Mouse (Mus musculus) right cerebral cortex, postnatal 10 days (tissue): ENCODE results near the gene Sfrp5.

Experiments used
- DNase-seq, 2 experiments: peaks; one replicate each; pipeline ENCODE4 v3.0.0; 2021; ENCODE audit warnings: low spot score in 2 of 2

Sfrp5 gene

GRCm38 (mm10) chr19:42198026-42198425 lies 4.0 kb downstream of the Sfrp5 start:
- DNase-seq = peak in 1 of 2 experiments; percentile 35

- peak in 1 of 2 experiments; percentile 42 for DNase-seq
These were observed 5.0 kb downstream of the Sfrp5 start for GRCm38 (mm10) chr19:42197066-42197465.

DNA sequence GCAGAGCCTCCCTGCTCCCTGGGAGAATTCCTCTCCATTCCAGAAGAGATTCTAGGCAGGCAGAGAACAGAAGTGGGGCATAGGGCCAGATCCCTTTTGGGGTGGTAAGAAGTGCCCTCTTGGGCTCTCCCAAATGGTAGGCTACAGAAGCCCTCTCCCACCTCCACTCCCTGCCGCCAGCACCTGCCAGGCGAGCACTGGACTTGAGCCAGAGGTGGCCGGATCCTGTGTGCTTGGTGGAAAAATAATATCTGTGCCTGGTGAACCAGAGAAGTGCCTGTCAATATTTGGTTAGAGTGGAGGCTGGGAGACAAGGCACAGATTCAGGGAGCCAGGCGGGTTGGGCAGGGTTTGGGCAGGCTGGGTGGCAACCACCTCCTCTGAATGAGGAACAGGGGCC lies 5.7 kb downstream of the Sfrp5 start:
- no peak for DNase-seq

- DNase-seq = peak; percentile 64 to 71
These were observed 8.7 kb downstream of the Sfrp5 start for GRCm38 (mm10) chr19:42193311-42193710.

DNA sequence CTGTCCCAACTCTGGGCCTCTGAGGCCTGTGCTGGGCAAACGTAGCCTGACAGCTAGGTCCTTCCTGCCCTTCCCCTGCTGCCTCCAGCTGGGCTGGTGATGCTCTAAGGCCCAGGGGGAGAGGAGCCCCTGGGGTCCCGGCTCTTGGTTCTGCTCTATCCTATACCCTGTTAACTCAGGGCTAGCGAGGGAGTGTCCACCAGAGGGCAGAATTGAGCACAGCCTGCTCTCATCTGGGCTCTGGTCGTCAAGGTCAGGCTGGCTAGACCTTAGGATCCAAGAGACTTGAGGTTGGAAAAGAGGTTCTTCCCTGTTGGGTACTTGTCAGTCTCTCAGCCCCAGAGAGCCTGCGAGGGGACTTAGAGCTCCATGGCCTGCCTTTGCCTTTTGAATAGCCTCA lies 11.6 kb downstream of the Sfrp5 start:
- no peak for DNase-seq

DNA sequence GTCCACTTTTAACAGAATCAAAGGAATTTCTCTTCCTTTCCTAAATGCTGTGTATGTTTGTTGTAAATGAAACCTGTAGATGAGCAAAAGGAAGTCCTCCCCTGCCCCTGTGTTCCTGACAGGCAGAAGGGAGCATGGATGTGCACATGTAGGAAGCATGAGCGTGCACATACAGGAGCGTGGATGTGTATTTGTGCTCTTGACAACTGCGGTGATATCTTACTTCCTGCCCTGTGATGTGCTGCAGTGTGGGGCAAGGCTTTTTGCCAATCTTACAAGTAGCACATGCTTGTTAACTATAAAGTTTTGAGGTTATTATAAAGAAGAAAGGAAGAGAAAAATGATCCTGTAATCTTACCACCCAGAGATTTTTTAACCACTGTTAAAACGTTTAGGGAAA lies 12.3 kb downstream of the Sfrp5 start:
- no peak for DNase-seq

- DNase-seq = no peak
These were observed 19.4 kb downstream of the Sfrp5 start for GRCm38 (mm10) chr19:42182673-42183072.

- no peak for DNase-seq
These were observed 22.7 kb downstream of the Sfrp5 start for GRCm38 (mm10) chr19:42179356-42179755.

DNA sequence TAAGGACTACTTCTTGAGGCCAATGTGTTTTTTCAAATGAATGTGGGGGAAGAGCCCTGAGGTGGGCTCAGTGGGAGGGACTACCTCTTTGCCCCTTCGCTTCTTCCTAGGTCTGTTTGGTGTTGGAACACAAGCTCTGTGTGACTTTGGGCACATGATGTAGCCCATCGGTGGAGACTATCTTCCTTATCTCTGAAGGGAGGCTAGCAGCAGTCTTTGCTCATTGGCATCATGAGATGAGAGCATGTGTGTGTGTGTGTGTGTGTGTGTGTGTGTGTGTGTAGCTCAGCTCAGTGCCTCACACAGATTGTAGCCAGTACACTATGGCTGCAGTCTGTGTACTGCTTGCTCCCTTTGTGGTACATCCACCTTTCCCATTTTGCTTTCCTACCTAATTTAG lies 24.6 kb downstream of the Sfrp5 start:
- no peak for DNase-seq

DNA sequence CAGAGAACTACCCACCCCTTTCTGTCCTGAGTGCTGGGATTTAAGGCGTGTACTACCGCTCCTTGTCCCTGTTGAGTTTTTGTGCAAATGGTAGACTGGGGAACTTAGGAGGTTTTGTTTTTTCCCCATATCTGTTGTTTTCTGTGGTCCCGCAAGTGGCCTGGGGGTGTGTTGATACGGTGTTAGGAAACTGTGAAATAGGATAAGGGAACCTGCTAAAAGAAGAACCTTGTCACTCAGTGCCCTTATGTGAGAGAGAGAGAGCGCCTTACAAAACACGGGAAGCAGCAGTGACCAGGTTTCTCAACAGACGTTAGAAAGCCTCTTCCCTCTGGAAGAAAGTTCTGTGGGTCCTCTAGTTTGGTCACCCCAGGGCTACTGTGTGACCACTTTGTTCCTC lies 25.2 kb downstream of the Sfrp5 start:
- DNase-seq = no peak

DNA sequence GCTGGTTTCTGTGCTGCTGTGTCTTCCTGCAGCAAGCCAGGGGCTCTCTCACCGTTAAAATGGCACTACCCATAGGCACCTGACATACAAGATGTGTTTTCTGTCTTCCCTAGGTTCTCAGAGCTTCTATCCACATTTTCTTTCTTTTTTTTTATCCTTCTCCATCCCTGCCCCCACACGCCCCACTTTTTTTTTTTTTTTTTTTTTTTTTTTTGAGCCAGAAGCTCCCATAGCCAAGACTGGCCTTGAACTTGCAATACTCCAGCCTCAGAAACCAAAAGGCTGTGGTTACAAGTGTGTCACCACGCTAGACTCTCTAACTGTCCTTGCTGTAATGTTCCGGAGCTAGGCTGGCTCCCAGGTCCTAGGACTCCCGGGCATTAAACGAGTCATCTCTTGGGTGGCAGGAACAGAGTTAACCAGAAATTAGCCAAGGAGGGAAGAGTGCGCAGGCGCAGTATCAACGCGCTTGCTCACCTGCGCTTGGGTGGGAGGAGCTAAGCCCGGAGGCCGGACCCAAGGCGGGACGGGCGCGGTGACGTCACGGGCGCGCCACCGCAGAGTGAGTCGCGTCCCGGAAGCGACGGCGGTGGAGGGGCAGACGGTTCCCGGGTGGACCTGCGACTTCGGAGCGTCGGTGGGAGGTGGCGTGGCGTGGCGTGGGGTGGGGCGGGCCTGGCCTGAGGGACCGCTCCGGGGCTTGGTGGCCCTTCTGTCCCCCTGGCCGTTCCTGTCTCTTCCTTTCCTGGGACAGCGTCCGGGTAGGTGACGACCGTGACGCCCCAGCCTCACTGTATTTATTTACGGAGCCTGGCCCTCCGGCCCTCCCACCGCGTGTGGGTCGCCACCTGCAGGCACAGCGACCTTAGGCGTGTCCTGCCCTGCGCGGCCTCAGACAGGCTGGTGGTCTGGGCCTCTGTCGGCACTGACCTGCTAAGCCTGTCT lies 31.8 kb downstream of the Sfrp5 start:
- DNase-seq = peak; percentile 96

- peak; percentile 51 to 66 for DNase-seq
These were observed 32.6 kb downstream of the Sfrp5 start for GRCm38 (mm10) chr19:42169322-42169975.

DNA sequence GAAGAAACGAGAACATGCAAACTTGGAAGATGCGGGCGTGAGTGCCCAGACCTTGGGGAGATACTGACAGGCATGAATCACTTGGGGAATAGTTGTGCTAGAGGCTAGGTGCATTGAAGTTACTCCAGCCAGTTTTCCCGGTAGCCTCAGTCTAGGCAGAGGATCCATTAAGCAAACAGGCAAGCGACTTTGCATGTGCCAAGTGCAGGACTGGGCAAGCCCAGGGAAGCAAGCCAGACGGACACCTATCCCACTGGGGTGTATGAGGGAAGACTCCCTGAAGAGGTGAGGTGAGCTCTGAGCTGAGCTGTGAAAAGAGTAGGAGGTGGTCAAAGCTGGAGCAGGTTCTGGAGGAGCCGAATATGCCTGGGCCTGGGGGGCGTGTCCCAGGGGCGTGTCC lies 34.6 kb downstream of the Sfrp5 start:
- no peak for DNase-seq

DNA sequence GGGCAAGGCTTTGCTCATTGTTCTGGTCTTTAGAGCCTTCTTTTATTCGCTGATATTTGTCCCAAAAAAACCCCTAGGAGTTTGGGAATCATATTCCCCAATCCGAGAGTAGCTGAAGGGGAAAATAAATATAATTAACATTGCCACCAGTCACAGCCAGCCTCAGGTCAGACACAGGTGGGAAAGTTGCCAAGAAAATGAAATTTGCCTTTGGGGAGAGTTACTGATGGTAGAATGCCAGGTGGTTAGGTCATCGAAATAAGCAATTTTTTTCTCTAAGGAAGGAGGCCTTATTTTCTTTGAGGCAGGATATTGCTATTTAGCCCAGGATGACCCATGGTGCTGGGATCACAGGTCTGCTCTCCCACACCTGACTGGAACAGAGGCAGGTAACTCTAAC lies 35.3 kb downstream of the Sfrp5 start:
- DNase-seq = no peak

GRCm38 (mm10) chr19:42166130-42166529 lies 35.9 kb downstream of the Sfrp5 start:
- DNase-seq = peak; percentile 76 to 92

DNA sequence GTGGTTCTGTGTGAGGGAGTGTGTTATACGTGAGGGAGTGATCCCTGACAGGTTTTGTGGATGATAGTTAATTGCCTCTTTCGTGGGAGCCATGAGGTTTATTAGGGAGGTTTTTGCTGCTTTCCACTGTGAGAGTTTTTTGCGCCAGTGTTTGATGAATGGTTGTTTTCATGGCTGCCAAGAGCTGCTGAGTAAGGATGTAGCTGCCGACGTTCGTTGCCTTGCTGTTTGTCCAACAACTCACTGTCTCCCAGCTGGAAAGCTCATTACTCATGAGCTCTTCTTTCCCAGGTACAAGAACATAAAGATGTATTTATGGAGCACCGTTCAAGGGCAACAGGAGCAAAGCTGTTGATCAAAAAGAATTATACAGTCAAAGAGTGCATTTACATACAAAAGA lies 37.9 kb downstream of the Sfrp5 start:
- DNase-seq = no peak

GRCm38 (mm10) chr19:42163764-42164163 lies 38.3 kb downstream of the Sfrp5 start, which contains the start of gene Zfyve27:
TSS of gene Zfyve27 (plus strand) at chr19:42163951.
- DNase-seq = no peak

- no peak for DNase-seq
These were observed 43.6 kb downstream of the Sfrp5 start for GRCm38 (mm10) chr19:42158246-42159017.

- no peak for DNase-seq
These were observed 44.4 kb downstream of the Sfrp5 start for GRCm38 (mm10) chr19:42157493-42158237.

DNA sequence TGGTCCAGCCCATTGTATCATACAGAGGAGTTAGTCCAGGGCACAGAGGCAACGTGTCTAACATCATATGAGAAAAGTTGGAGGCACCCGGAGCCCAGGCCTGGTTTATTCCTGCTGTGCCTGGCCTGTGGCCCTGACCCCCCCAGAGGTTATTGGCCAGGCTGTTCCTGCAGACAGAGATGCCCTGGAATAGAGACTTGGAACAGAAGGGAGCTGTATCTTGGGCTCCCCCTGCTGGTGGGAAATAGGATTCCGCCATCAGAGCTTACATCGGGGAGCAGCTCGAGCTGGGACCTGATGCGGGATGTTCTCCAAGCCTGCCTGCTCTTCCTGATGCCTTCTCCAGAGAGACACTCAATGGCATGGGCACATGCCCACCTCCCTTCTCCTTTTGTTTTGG lies 50.1 kb downstream of the Sfrp5 start:
- peak; percentile 84 to 85 for DNase-seq

DNA sequence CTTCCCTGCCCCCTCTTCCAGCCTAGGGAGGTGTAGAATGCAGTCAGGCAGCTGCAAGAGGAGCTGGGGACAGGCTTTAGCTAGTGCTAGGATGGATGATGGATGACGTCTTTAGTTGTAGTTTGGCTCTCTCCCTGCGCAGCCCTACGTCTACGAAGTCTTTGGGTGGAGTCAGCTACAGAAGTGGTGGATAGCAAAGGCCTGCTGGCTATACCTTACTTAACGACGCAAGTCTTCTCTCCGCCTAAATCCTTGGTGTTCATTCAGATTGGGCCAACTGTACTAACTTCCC lies 53.5 kb downstream of the Sfrp5 start:
- no peak for DNase-seq
